Mouse (Mus musculus) intestine, postnatal 0 days (tissue): Measurements from ENCODE around the gene Gtf3c1. TPM values are rescaled to one million over a fixed set of nuclear protein-coding genes. Genes with fewer than 3 reads are reported as not detected.

Experiments
- ATAC-seq: fragments of 200-750 bp; cut with Nextera tagmentation; 2 replicates; pipeline ENCODE4 v1.8.0; 2017; ENCODE audit warnings: mild to moderate bottlenecking, moderate TSS enrichment, moderate library complexity
- H3K27ac ChIP-seq: fragments of 300-500 bp; sonication (generic); 2 replicates; pipeline ENCODE4 v1.5.1; 2014; ENCODE audit warnings: mild to moderate bottlenecking, low read depth, low read length, moderate library complexity
- H3K27me3 ChIP-seq: fragments of 300-500 bp; sonication (generic); replicated peaks from 2 replicates; pipeline ENCODE4 v1.6.1; 2014; ENCODE audit warnings: low read length, mixed read lengths; ENCODE audit not compliant: control insufficient read depth, insufficient read depth
- H3K36me3 ChIP-seq: fragments of 300-500 bp; sonication (generic); 2 replicates; pipeline ENCODE4 v1.6.1; 2014; ENCODE audit warnings: mild to moderate bottlenecking, moderate library complexity; ENCODE audit not compliant: control insufficient read depth, insufficient read depth
- H3K4me1 ChIP-seq: fragments of 300-500 bp; sonication (generic); replicated peaks from 2 replicates; pipeline ENCODE4 v1.6.1; 2014; ENCODE audit warnings: antibody characterized with exemption, low read length, mixed read lengths; ENCODE audit not compliant: control insufficient read depth, insufficient read depth
- H3K4me2 ChIP-seq: fragments of 300-500 bp; sonication (generic); replicated peaks from 2 replicates; pipeline ENCODE4 v1.6.1; 2014; ENCODE audit warnings: low read depth, mild to moderate bottlenecking, moderate library complexity
- H3K4me3 ChIP-seq: fragments of 300-500 bp; sonication (generic); 2 replicates; pipeline ENCODE4 v1.5.1; 2014; ENCODE audit warnings: low read depth, low read length
- H3K9ac ChIP-seq: fragments of 300-500 bp; sonication (generic); 2 replicates; pipeline ENCODE4 v1.6.1; 2014; ENCODE audit warnings: mild to moderate bottlenecking, low read depth, low read length
- H3K9me3 ChIP-seq: fragments of 300-500 bp; sonication (generic); 2 replicates; pipeline ENCODE4 v1.6.1; 2016; ENCODE audit warnings: mixed run types; ENCODE audit not compliant: control insufficient read depth
- CTCF ChIP-seq: sonication (generic); IDR thresholded peaks from 2 replicates; pipeline ENCODE4 v1.5.1; 2016; ENCODE audit warnings: low read depth, mild to moderate bottlenecking, control low read depth, antibody characterized with exemption, moderate library complexity
- WGBS: fragments of 180-500 bp; shearing (Covaris S2); extraction: QIAGEN DNeasy Blood & Tissue Kit; methylation state at CpG from one replicate; pipeline ENCODE4 v1.1.7; 2014; 5-methylcytosine and 5-hydroxymethylcytosine counted together
- polyA plus RNA-seq: library from polyadenylated mRNA; unstranded; fragments of >200 nt; fragmentation: Nextera tagmentation; extraction: Ambion mirVana; gene quantifications from 2 replicates; pipeline ENCODE4 v1.2.1, GENCODE M21; 2015

The Gtf3c1 gene
- polyA plus RNA-seq, 1 experiment from 2014 or later, result 6.8 TPM

DNA sequence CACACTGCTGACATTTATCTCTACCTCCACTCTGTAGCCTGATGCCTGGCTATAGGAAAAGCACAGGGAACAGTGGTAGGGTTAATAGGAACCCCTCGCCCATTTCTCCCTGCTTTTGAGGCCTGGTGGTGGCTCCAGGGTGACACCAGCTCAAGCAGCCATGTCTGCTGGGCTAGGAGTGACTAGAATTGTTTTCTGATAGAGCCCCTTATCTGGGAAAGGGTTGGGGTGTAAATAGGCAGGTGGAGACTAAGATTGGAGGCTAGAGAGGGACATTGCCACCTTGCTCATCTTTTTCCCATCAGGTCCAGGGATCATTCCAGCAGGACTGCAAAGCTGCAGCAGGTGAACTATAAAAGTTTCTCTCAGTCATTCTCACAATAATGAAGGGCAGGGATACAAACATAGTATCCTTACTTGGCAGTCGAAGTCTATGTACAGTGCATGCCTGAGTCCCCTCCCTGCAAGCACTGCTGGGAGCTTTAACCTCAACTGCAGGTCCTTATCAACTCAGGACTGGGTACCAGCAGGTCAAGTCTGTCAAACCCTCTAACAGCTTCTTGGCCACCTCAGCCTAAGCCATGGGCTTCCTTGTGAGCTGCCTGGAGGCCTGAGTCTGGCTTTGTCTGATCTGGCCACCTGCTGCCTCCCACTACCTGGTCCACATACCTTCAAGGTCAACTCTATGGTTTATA lies 39.2 kb upstream of the Gtf3c1 start:
- Histone ChIP-seq H3K9me3 (no peaks in the 10 kb centered on the region), H3K9ac (no peak overlapping the region), H3K4me2 (no peak overlapping the region), H3K27me3 (no peaks in the 10 kb centered on the region), H3K4me3 (no peak overlapping the region), H3K27ac (no peak overlapping the region), H3K36me3 (0 out of 2 replicates have a peak, but pooled peaks cover 9% of the 10 kb centered on the region), H3K4me1 (no peaks in the 10 kb centered on the region)
- no peak for TF ChIP-seq CTCF
- no peak for ATAC-seq
- 88% methylated on average over 2 of the region's 2 CpGs for WGBS

DNA sequence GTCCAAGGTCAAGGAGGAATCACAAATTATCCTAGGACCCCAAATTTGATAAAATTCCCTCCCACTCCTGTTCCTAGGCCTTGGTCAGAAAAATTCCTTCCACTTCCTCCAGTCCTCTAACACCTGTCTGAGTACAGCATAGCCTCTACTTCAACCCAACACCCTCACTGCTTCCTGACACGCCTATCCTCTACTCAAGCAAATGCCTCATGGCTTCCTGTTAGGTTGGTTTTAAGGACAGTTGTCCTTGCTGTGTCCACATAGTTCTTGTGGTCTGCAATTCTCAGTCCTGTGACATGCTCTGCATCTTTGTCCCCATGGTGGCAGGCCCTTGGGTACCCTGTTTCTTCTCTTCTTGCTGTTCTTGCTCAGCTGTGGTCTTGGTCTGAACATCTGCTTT lies 37.2 kb upstream of the Gtf3c1 start:
- Histone ChIP-seq H3K4me2 (no peak overlapping the region), H3K36me3 (no peaks in the 10 kb centered on the region), H3K4me3 (no peak overlapping the region), H3K9ac (no peak overlapping the region), H3K4me1 (no peaks in the 10 kb centered on the region), H3K27ac (no peak overlapping the region), H3K9me3 (no peaks in the 10 kb centered on the region), H3K27me3 (no peaks in the 10 kb centered on the region)
- no peak for ATAC-seq
- WGBS, result 50% methylated on average over 1 of the region's 1 CpGs
- TF ChIP-seq CTCF, result no peak

DNA sequence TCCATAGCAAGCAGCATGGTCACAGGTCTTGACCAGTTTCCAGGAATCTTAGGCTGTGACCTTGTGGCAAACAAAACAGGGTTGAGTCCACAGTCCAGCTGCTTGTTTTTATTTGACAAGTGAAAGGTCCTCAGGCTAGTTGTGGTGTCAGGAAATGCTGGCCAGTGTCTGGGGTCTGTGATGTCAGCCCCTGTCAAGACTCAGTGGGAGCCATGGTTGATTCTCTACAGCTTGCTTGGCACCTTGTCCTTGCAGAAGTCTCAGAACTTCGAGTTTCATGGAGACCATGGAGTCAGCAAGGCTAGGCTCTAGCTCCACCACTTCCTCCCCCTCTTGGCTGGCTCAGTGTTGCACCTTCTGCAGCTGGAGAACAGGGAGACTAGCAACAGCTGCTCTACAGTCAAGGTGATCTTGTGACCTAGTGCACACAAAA lies 33.7 kb upstream of the Gtf3c1 start:
- Histone ChIP-seq H3K27ac (no peak overlapping the region), H3K9ac (no peak overlapping the region), H3K36me3 (no peaks in the 10 kb centered on the region), H3K4me3 (no peak overlapping the region), H3K4me2 (no peak overlapping the region), H3K27me3 (no peaks in the 10 kb centered on the region), H3K9me3 (no peaks in the 10 kb centered on the region), H3K4me1 (no peaks in the 10 kb centered on the region)
- no peak for ATAC-seq
- no peak for TF ChIP-seq CTCF
- WGBS, result 53% methylated on average over 1 of the region's 1 CpGs

DNA sequence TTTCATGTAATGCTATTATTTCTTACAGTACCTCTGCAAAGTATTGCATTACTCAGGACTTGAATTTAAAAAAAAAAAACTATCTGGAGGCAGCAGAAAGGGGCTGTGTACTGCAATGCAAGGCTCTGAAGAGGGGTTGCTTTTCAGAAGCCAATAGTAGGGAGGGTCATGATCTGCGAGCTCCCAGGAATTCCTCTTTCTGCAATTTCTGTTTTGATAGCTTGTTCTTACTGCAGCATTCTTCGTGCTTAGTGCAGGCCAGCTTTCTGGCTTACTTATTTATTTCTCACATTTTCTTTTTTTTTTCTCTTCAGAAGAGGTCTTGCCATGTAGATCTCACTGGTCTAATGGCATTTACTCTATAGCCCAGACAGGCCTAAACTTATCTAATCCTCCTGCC lies 32.9 kb upstream of the Gtf3c1 start:
- H3K36me3 ChIP-seq, result no peaks in the 10 kb centered on the region
- no peak overlapping the region for H3K4me2 ChIP-seq
- no peak overlapping the region for H3K9ac ChIP-seq
- H3K27ac ChIP-seq, result no peak overlapping the region
- no peaks in the 10 kb centered on the region for H3K9me3 ChIP-seq
- 73% methylated on average over 2 of the region's 2 CpGs for WGBS
- no peak for ATAC-seq
- no peak for TF ChIP-seq CTCF
- no peaks in the 10 kb centered on the region for H3K4me1 ChIP-seq
- no peak overlapping the region for H3K4me3 ChIP-seq
- H3K27me3 ChIP-seq, result no peaks in the 10 kb centered on the region

DNA sequence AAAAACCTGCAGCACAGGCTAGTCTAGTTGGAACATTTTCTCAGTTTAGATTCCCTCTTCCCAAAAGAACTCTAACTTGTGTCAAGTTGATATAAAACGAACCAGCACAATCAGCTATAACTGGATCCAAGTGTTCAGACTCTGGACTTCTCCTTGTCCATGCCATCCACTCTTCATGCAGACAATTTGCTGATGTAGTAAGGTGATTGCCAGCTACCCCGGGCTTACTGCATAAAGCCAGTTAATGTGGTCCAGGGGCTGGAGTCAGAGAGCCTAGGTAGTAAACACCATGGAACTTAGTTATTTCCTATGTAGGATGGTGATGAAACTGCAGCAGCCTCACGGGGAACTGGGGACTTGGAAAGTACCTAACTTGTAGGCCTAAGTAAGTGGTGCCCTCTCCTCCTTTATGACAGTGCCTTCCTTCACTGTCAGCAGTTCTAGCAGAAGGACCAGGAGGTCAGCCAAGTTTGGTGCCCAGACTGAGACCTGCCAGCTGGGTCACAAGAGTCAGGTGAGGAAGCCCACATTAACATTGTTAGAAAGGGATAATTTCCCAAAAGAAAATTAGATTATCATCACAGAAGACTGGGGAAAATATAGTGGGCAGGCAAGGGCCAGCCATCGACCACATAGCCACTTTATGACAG lies 28.9 kb upstream of the Gtf3c1 start:
- Histone ChIP-seq H3K27ac (no peak overlapping the region), H3K4me2 (no peak overlapping the region), H3K27me3 (no peaks in the 10 kb centered on the region), H3K36me3 (no peaks in the 10 kb centered on the region), H3K4me3 (no peak overlapping the region), H3K9me3 (no peaks in the 10 kb centered on the region), H3K4me1 (no peaks in the 10 kb centered on the region), H3K9ac (no peak overlapping the region)
- TF ChIP-seq CTCF, result no peak
- no peak for ATAC-seq
- WGBS, result 81% methylated on average over 4 of the region's 4 CpGs

DNA sequence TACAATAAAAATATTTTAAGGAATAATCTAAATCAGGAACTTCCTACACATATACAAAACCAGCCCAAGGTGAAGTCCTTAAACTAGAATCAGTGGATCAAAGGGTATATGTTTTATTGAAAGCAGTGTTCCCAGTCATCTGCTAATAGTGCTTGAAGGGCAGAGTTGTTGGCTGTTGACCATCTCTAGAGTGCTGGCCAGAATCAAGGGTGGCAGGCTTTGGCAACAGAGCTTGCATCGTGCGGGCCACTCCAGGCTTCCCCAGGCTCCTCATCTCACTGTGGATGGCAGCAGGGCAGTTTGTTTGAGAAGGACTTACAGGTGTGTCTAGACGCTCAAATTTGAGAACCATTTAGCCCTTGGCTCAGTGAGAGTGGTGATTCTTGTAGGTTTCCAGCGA lies 26.2 kb upstream of the Gtf3c1 start:
- Histone ChIP-seq H3K4me1 (no peaks in the 10 kb centered on the region), H3K27me3 (no peaks in the 10 kb centered on the region), H3K36me3 (no peaks in the 10 kb centered on the region), H3K9me3 (no peaks in the 10 kb centered on the region), H3K27ac (no peak overlapping the region), H3K4me2 (no peak overlapping the region), H3K4me3 (no peak overlapping the region), H3K9ac (no peak overlapping the region)
- TF ChIP-seq CTCF, result no peak
- WGBS, result 88% methylated on average over 4 of the region's 4 CpGs
- ATAC-seq, result no peak
